Mouse (Mus musculus) embryonic fibroblast, embryonic 13.5 days (primary cell): Measurements from ENCODE around the gene Slc38a4. TPM values are rescaled to one million over a fixed set of nuclear protein-coding genes. Genes with fewer than 3 reads are reported as not detected.
A peak's percentile ranks its signal among the peaks of the same experiment; 100 is the strongest.

Experiments
- H3K27ac ChIP-seq: 2 replicates; pipeline ENCODE4 v1.5.1; 2012; ENCODE audit warnings: low read length, control low read depth, inconsistent platforms; ENCODE audit not compliant: insufficient read depth
- H3K4me1 ChIP-seq: 2 replicates; pipeline ENCODE4 v1.6.1; 2011; ENCODE audit warnings: low read length; ENCODE audit not compliant: control insufficient read depth, insufficient read depth
- H3K4me3 ChIP-seq: 2 replicates; pipeline ENCODE4 v1.5.1; 2011; ENCODE audit warnings: mild to moderate bottlenecking, control low read depth, low read length; ENCODE audit not compliant: insufficient read depth
- CTCF ChIP-seq: IDR thresholded peaks from 2 replicates; pipeline ENCODE4 v1.5.1; 2011; ENCODE audit warnings: mild to moderate bottlenecking, control low read depth, low read length, moderate library complexity, borderline replicate concordance; ENCODE audit not compliant: insufficient read depth
- POLR2A ChIP-seq: IDR thresholded peaks from 2 replicates; pipeline ENCODE4 v1.6.1; 2011; ENCODE audit warnings: low read depth, mild to moderate bottlenecking, control low read depth, low read length, moderate library complexity
- polyA plus RNA-seq: library from polyadenylated mRNA; stranded (reverse); fragments of >200 nt; gene quantifications from 2 replicates; pipeline ENCODE4 v1.2.4, GENCODE M21; 2011; ENCODE audit warnings: low read depth; ENCODE audit not compliant: missing spikeins, insufficient read length

The Slc38a4 gene
- polyA plus RNA-seq, 1 experiment, result 93.6 TPM

DNA sequence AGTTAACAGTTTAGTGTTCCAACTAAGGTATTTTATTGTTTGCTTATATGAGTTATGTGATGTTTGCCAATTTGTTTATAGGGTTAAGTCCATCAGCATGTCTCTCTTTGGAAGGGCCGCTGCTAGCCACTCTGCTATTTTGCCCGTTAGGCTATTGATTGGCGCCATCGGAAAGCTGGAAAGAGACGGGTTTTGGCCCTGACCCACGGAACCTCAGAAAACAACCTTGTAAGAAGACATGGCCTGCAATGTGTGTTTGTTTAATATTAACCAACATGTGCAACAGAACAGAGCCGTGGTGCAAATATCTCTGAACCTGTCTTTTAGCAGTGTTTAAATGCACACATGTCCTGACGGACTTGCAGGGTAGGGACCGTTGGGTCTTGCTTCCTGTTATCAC lies 14.6 kb downstream of the Slc38a4 start:
- Histone ChIP-seq H3K4me3 (no peak overlapping the region), H3K27ac (peak overlapping the region; percentile 94), H3K4me1 (peaks cover 13% of the 10 kb centered on the region)
- TF ChIP-seq CTCF (no peak), POLR2A (no peak)

DNA sequence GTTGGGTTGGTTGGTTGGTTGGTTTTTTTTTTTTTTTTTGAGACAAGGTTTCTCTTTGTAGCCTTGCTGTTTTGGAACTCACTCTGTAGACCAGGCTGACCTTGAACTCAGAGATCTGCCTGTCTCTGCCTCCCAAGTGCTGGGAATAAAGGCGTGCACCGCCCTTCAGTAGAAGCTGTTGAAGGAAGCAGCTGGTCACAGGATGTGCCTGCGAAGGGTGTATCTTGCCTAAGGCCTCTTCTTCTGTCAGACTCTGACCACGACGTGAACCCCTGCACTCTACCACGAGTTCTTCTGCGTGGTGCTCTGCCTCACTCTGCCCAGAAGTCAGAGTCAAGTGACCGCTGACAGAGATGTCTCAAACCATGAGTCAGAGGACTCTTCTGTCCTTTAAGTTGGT lies 18.0 kb downstream of the Slc38a4 start:
- Histone ChIP-seq H3K27ac (no peak overlapping the region), H3K4me3 (no peak overlapping the region), H3K4me1 (peaks cover 5% of the 10 kb centered on the region)
- TF ChIP-seq CTCF, result no peak
- TF ChIP-seq POLR2A, result no peak

DNA sequence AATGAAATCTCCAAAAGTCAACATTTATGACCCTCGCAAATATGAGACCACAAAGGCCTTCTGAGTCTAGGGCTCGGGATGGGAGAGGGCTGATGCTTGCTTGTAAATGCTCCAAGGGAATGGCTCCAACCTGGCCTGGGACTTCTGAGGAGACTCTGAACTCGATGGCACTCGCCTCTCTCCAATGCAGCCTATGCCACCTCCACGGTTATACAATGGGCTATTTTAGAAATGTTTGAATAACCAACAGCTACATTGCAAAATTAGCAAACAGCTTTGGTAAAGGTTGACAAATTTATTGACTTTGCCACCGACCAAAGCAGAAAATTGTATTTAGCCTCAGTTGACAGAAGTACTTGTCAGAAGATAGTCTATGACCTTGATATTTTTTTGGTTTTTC lies 19.9 kb downstream of the Slc38a4 start:
- H3K4me1 ChIP-seq, result peaks cover 2% of the 10 kb centered on the region; the same call in 1 of the 2 replicates
- no peak overlapping the region for H3K27ac ChIP-seq
- H3K4me3 ChIP-seq, result no peak overlapping the region
- no peak for TF ChIP-seq POLR2A
- TF ChIP-seq CTCF, result no peak

DNA sequence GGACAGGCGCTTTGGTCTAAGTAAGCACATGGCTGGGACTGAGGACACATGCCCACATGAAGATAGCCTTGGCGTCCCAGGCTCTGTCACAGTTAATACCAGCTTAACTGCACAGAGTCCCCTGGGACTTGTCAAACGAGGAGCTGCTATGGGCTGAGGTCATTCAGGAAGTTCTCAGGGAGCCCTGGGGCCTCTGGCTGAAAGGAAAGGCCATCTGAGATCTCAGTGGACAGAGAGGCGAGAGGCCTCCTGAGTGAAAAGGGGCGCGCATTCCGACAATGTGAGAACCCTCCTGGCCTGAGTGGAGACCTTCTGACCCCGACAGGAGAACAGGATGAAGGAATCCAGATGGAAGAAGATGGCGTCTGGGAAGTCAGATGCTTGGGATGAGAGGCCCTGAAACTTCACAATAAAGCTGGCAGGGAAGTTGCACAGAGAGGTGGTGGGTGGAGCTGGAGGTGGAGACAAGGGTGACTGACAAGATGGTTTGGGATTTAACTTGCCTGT lies 22.2 kb downstream of the Slc38a4 start:
- H3K4me3 ChIP-seq, result no peak overlapping the region
- peak overlapping the region; percentile 1; the same call in 1 of the 2 replicates for H3K27ac ChIP-seq
- TF ChIP-seq POLR2A (no peak), CTCF (no peak)
- H3K4me1 ChIP-seq, result peaks cover 2% of the 10 kb centered on the region; the same call in 1 of the 2 replicates

DNA sequence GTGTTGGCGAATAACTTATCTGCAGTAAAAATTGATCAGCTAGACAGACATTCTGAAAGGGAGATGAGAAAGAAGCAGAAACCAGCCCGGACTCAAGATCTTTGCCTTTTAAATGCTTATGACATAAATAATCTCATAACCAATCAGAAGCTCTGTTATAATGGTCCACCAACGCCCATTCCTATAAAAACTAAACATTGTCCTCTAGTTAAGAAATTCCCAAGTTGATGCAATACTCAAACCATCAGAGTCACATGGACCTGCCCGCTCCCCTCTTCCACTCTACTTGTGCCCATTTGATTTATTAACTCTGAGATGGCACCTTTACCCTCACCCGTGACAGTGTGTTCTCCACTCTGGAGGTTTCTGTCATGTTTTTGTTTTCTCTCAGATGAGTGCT lies 23.9 kb downstream of the Slc38a4 start:
- peaks cover under 1% of the 10 kb centered on the region; the same call in 1 of the 2 replicates for H3K4me1 ChIP-seq
- no peak overlapping the region for H3K27ac ChIP-seq

DNA sequence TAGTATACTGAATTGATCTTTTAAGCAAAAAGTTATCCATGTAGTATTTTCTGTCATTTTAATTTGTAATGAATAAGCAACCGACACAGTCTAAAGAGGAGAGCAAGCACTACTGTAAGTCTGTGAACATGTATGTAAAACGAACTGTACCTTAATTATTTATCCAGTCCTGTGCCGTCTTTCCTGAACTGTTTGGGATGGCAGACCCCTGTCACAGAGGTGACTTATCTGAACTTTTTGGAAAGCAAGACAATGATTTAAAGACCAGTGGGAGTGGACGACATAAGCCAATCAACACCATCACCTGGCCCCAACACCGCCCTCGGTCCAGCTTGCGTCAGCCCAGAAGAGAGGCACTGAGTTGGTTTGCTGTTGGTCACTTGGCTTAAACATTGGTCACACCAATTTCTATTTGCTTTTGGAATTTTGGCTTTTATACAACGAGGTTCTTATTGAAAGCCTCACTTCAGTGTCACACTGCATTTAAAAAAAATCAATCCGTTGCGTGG lies 24.7 kb downstream of the Slc38a4 start:
- TF ChIP-seq POLR2A, result no peak
- no peak for TF ChIP-seq CTCF
- Histone ChIP-seq H3K4me3 (no peak overlapping the region), H3K27ac (no peak overlapping the region), H3K4me1 (no peaks in the 10 kb centered on the region; the same call in 1 of the 2 replicates)

More for the DNA sequence above, 23.9 kb downstream of the Slc38a4 start:
- H3K4me3 ChIP-seq, result no peak overlapping the region
- TF ChIP-seq POLR2A (no peak), CTCF (no peak)

DNA sequence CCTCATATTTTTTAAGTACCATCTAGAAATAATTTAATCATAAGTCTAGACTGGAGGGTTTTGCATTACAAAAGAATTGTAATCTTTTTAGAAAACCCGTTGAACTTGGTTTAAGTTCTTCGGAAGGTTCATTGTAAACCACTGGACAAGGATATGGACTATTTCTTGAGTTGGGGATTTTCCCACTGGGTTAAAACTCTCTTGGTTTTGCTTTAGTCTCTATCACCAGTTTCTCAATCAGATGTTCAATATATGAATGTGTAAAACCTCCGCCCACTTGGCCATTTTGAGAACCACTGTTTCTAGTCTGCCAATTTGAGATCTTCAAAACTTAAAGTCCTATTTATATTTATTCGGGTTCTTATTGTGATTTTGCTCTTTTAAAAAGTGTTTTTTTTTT lies 25.6 kb downstream of the Slc38a4 start:
- Histone ChIP-seq H3K27ac (no peak overlapping the region), H3K4me1 (no peaks in the 10 kb centered on the region; the same call in 1 of the 2 replicates), H3K4me3 (no peak overlapping the region)
- TF ChIP-seq POLR2A, result no peak
- no peak for TF ChIP-seq CTCF

DNA sequence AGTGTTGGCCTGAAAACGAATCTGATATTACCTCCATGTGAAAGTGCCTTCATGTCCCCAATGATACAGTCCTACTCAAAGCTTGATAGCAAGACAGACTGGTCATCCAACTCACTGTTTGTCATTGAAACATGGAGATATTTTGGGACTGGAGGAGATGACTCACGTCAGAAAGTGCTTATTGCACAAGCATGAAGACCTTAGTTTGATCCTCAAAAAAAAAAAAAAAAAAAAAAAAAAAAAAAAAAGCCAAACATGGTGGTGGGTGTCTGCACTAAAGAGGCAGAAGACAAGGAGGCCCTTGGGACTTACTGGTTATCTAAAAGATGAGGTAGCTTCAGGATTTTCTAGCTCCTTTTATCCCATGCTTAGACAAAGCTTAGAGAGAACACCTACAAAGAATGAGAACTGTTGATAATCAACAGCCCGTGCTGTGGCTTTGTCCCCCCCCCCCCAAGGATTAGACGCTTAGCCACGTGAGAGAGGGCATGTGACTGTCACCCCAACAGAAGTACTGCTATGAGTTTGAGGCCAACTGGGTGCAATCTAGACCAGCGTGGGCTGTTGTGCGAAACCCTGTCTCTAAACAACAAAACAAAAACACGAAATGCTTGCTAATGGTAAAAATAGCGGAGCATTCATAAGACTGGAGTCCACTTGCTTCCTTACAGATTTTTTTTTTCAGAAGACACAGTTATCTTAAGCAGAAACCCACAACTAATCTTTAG lies 26.5 kb downstream of the Slc38a4 start:
- no peak overlapping the region for H3K27ac ChIP-seq
- no peaks in the 10 kb centered on the region; the same call in 1 of the 2 replicates for H3K4me1 ChIP-seq
- no peak for TF ChIP-seq CTCF
- no peak for TF ChIP-seq POLR2A
- no peak overlapping the region for H3K4me3 ChIP-seq

DNA sequence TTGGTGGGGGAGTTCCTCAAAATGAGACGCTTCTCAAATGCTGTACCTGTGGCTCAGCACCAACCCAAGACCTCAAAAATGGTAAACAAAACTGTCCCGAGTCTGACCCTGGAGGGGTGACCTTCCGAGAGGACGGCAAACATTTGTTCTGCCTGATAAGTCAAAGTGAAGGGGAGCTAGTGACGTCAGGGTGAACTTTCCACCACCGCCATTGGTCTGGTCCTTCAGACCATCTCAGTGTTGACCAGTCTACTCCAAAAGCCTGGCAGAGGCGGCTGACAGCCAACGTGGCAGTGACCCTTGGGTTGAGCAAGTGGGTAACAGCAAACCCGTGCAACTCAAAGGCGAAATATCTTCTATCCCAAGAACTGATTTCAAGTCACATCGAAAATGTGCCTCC lies 27.1 kb downstream of the Slc38a4 start:
- no peaks in the 10 kb centered on the region; the same call in 1 of the 2 replicates for H3K4me1 ChIP-seq
- no peak overlapping the region for H3K27ac ChIP-seq
- H3K4me3 ChIP-seq, result no peak overlapping the region
- TF ChIP-seq POLR2A (no peak), CTCF (no peak)

DNA sequence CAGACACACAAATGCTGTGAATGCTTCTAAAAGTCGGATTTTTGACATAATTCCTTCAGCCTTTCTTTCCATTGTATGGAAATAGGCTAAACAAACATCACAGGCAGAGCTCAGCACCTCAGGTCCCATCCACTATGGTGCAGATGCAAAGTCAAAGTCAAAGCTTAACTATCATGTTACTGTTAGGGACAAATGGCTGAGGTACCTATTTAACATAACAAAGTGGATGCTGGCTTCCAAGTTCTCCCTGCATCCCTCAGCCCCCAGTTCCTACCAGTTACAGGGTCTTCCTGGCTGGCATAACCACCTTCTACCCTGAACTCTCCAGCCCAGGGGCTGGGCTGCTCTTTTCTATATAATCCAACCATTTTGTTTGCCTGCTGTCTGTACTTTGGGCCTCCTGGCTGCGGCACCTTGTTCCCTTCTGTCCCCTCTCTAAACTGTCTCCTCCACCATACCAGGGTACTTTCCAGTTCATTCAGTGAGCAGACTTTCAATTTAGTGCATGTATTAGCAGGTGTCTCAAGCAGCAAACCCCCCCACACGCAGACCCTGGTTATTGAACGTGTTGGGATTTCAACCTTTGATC lies 27.6 kb downstream of the Slc38a4 start:
- Histone ChIP-seq H3K27ac (no peak overlapping the region), H3K4me1 (no peaks in the 10 kb centered on the region), H3K4me3 (no peak overlapping the region)
- TF ChIP-seq POLR2A, result no peak
- no peak for TF ChIP-seq CTCF
